Mouse (Mus musculus): ENCODE results near the gene Mecr.
A peak's percentile ranks its signal among the peaks of the same experiment; 100 is the strongest.
"Not testable (repeated sequence)": the region's sequence is repeated elsewhere in the genome, so short reads cannot be mapped to it uniquely, and the experiment has no call there.

Gene Mecr

GRCm38 (mm10) chr4:131843290-131843743 lies at the start of gene Mecr:
TSS of gene Mecr (plus strand) at chr4:131843470.
- DNase-seq (ENCODE audit: low spot score in 2 of 2): peak; percentile 89 to 93

GRCm38 (mm10) chr4:131796312-131797080 lies 46.8 kb upstream of the Mecr start:
- no peak for DNase-seq (ENCODE audit: low spot score in 2 of 2)

- no peak for DNase-seq (ENCODE audit: low spot score in 2 of 2)
These were observed 45.8 kb upstream of the Mecr start for GRCm38 (mm10) chr4:131797483-131797882.

GRCm38 (mm10) chr4:131797920-131798319 lies 45.4 kb upstream of the Mecr start:
- DNase-seq (ENCODE audit: low spot score in 2 of 2): no peak

- DNase-seq (ENCODE audit: low spot score in 2 of 2): no peak
These were observed 44.3 kb upstream of the Mecr start for GRCm38 (mm10) chr4:131798968-131799367.

GRCm38 (mm10) chr4:131803846-131804245 lies 39.4 kb upstream of the Mecr start:
- DNase-seq (ENCODE audit: low spot score in 2 of 2): no peak

GRCm38 (mm10) chr4:131804732-131805131 lies 38.5 kb upstream of the Mecr start:
- DNase-seq (ENCODE audit: low spot score in 2 of 2): not testable (repeated sequence)

GRCm38 (mm10) chr4:131805255-131805654 lies 38.0 kb upstream of the Mecr start:
- DNase-seq (ENCODE audit: low spot score in 2 of 2): no peak

- no peak for DNase-seq (ENCODE audit: low spot score in 2 of 2)
These were observed 30.8 kb upstream of the Mecr start for GRCm38 (mm10) chr4:131812458-131812857.

- DNase-seq (ENCODE audit: low spot score in 2 of 2): no peak
These were observed 29.5 kb upstream of the Mecr start for GRCm38 (mm10) chr4:131813798-131814197.

- DNase-seq (ENCODE audit: low spot score in 2 of 2): no peak
These were observed 28.4 kb upstream of the Mecr start for GRCm38 (mm10) chr4:131814869-131815268.

- no peak for DNase-seq (ENCODE audit: low spot score in 2 of 2)
These were observed 27.5 kb upstream of the Mecr start for GRCm38 (mm10) chr4:131815774-131816173.

- DNase-seq (ENCODE audit: low spot score in 2 of 2): no peak
These were observed 24.3 kb upstream of the Mecr start for GRCm38 (mm10) chr4:131818926-131819325.

- no peak for DNase-seq (ENCODE audit: low spot score in 2 of 2)
These were observed 22.0 kb upstream of the Mecr start for GRCm38 (mm10) chr4:131821161-131821731.

GRCm38 (mm10) chr4:131822583-131822982 lies 20.7 kb upstream of the Mecr start:
- no peak for DNase-seq (ENCODE audit: low spot score in 2 of 2)

- DNase-seq (ENCODE audit: low spot score in 2 of 2): no peak
These were observed 18.3 kb upstream of the Mecr start for GRCm38 (mm10) chr4:131824939-131825338.

- DNase-seq (ENCODE audit: low spot score in 2 of 2): peak; percentile 28 to 56
These were observed 17.4 kb upstream of the Mecr start for GRCm38 (mm10) chr4:131825830-131826229.

GRCm38 (mm10) chr4:131826905-131827304 lies 16.4 kb upstream of the Mecr start:
- DNase-seq (ENCODE audit: low spot score in 2 of 2): no peak

- no peak for DNase-seq (ENCODE audit: low spot score in 2 of 2)
These were observed 14.1 kb upstream of the Mecr start for GRCm38 (mm10) chr4:131829123-131829522.

GRCm38 (mm10) chr4:131831546-131832045 lies 11.7 kb upstream of the Mecr start:
- no peak for DNase-seq (ENCODE audit: low spot score in 2 of 2)

GRCm38 (mm10) chr4:131832759-131833407 lies 10.4 kb upstream of the Mecr start:
- DNase-seq (ENCODE audit: low spot score in 2 of 2): no peak

- DNase-seq (ENCODE audit: low spot score in 2 of 2): no peak
These were observed 9.2 kb upstream of the Mecr start for GRCm38 (mm10) chr4:131833971-131834609.
